Mouse (Mus musculus): Measurements from ENCODE around the gene Gm11541.
A peak's percentile ranks its signal among the peaks of the same experiment; 100 is the strongest.

Gm11541 gene

GRCm38 (mm10) chr11:94704472-94704871 is at the start of gene Gm11541:
Gene Gm11541 (minus strand): TSS chr11:94704499.
- DNase-seq (ENCODE audit: low spot score in 2 of 2): peak in 1 of 2 experiments; percentile 72

- DNase-seq (ENCODE audit: low spot score in 2 of 2): no peak
Observed at GRCm38 (mm10) chr11:94752946-94753713, 48.8 kb upstream of the Gm11541 start.

- DNase-seq (ENCODE audit: low spot score in 2 of 2): no peak
Observed at GRCm38 (mm10) chr11:94741732-94742272, 37.5 kb upstream of the Gm11541 start, which contains the start of gene Cdc34b. Gene Cdc34b (plus strand): TSS chr11:94741782.

GRCm38 (mm10) chr11:94735746-94736145 is 31.4 kb upstream of the Gm11541 start:
- no peak for DNase-seq (ENCODE audit: low spot score in 2 of 2)

GRCm38 (mm10) chr11:94732773-94733172 is 28.5 kb upstream of the Gm11541 start:
- DNase-seq (ENCODE audit: low spot score in 2 of 2): no peak

GRCm38 (mm10) chr11:94731229-94731628 is 26.9 kb upstream of the Gm11541 start:
- no peak for DNase-seq (ENCODE audit: low spot score in 2 of 2)

GRCm38 (mm10) chr11:94730261-94730660 is 26.0 kb upstream of the Gm11541 start:
- DNase-seq (ENCODE audit: low spot score in 2 of 2): peak; percentile 62 to 80

GRCm38 (mm10) chr11:94729565-94729964 is 25.3 kb upstream of the Gm11541 start:
- no peak for DNase-seq (ENCODE audit: low spot score in 2 of 2)

- DNase-seq (ENCODE audit: low spot score in 2 of 2): no peak
Observed at GRCm38 (mm10) chr11:94728545-94728944, 24.2 kb upstream of the Gm11541 start.

GRCm38 (mm10) chr11:94727306-94727705 is 23.0 kb upstream of the Gm11541 start:
- no peak for DNase-seq (ENCODE audit: low spot score in 2 of 2)

- no peak for DNase-seq (ENCODE audit: low spot score in 2 of 2)
Observed at GRCm38 (mm10) chr11:94719216-94719615, 14.9 kb upstream of the Gm11541 start.

- no peak for DNase-seq (ENCODE audit: low spot score in 2 of 2)
Observed at GRCm38 (mm10) chr11:94718113-94718909, 14.0 kb upstream of the Gm11541 start.

GRCm38 (mm10) chr11:94717239-94717638 is 12.9 kb upstream of the Gm11541 start:
- DNase-seq (ENCODE audit: low spot score in 2 of 2): no peak

GRCm38 (mm10) chr11:94716754-94717153 is 12.5 kb upstream of the Gm11541 start:
- peak in 1 of 2 experiments; percentile 32 for DNase-seq (ENCODE audit: low spot score in 2 of 2)

- no peak for DNase-seq (ENCODE audit: low spot score in 2 of 2)
Observed at GRCm38 (mm10) chr11:94715622-94716021, 11.3 kb upstream of the Gm11541 start.

GRCm38 (mm10) chr11:94713246-94713860 is 9.1 kb upstream of the Gm11541 start:
- DNase-seq (ENCODE audit: low spot score in 2 of 2): no peak

GRCm38 (mm10) chr11:94704020-94704419 is 279 bp downstream of the Gm11541 start:
- peak in 1 of 2 experiments; percentile 39 for DNase-seq (ENCODE audit: low spot score in 2 of 2)

- no peak for DNase-seq (ENCODE audit: low spot score in 2 of 2)
Observed at GRCm38 (mm10) chr11:94702216-94702610, 2.1 kb downstream of the Gm11541 start.

- peak in 1 of 2 experiments; percentile 20 for DNase-seq (ENCODE audit: low spot score in 2 of 2)
Observed at GRCm38 (mm10) chr11:94701401-94702215, 2.7 kb downstream of the Gm11541 start.

- DNase-seq (ENCODE audit: low spot score in 2 of 2): no peak
Observed at GRCm38 (mm10) chr11:94699399-94699798, 4.9 kb downstream of the Gm11541 start.

Measured in cerebellum, postnatal 4 days (tissue).